Mouse (Mus musculus): ENCODE measurements around the gene Nlgn3. TPM values are rescaled to one million over a fixed set of nuclear protein-coding genes. Genes with fewer than 3 reads are reported as not detected.
"Not testable (repeated sequence)": the region's sequence is repeated elsewhere in the genome, so short reads cannot be mapped to it uniquely, and the experiment has no call there.

Gene Nlgn3
- total RNA-seq, 1 experiment from 2014 or later = 15.0 TPM

- no peak for DNase-seq
These were observed 1.6 kb downstream of the Nlgn3 start for GRCm38 (mm10) chrX:101300427-101301030.

GRCm38 (mm10) chrX:101301654-101302053 lies 2.7 kb downstream of the Nlgn3 start:
- DNase-seq = no peak

- DNase-seq = no peak
These were observed 5.7 kb downstream of the Nlgn3 start for GRCm38 (mm10) chrX:101304646-101305045.

GRCm38 (mm10) chrX:101309299-101309698 lies 10.3 kb downstream of the Nlgn3 start:
- DNase-seq = no peak

- DNase-seq = no peak
These were observed 14.8 kb downstream of the Nlgn3 start for GRCm38 (mm10) chrX:101313625-101314359.

- no peak for DNase-seq
These were observed 20.8 kb downstream of the Nlgn3 start for GRCm38 (mm10) chrX:101319775-101320174.

- DNase-seq = no peak
These were observed 27.3 kb downstream of the Nlgn3 start for GRCm38 (mm10) chrX:101325989-101326899.

- peak; percentile 28 for DNase-seq
These were observed 30.5 kb downstream of the Nlgn3 start for GRCm38 (mm10) chrX:101329372-101330028.

GRCm38 (mm10) chrX:101332031-101332374 lies 33.0 kb downstream of the Nlgn3 start:
- DNase-seq = no peak

GRCm38 (mm10) chrX:101332375-101333211 lies 33.6 kb downstream of the Nlgn3 start:
- peak; percentile 77 for DNase-seq

- DNase-seq = no peak
These were observed 35.6 kb downstream of the Nlgn3 start for GRCm38 (mm10) chrX:101334606-101335005.

- DNase-seq = no peak
These were observed 39.7 kb downstream of the Nlgn3 start for GRCm38 (mm10) chrX:101338666-101339065.

GRCm38 (mm10) chrX:101342837-101343236 lies 43.9 kb downstream of the Nlgn3 start:
- DNase-seq = not testable (repeated sequence)

GRCm38 (mm10) chrX:101345456-101345855 lies 46.5 kb downstream of the Nlgn3 start:
- no peak for DNase-seq

GRCm38 (mm10) chrX:101346475-101346874 lies 47.5 kb downstream of the Nlgn3 start:
- DNase-seq = no peak

- no peak for DNase-seq
These were observed 52.2 kb downstream of the Nlgn3 start for GRCm38 (mm10) chrX:101351188-101351587.

GRCm38 (mm10) chrX:101358902-101359301 lies 59.9 kb downstream of the Nlgn3 start:
- not testable (repeated sequence) for DNase-seq

- no peak for DNase-seq
These were observed 70.0 kb downstream of the Nlgn3 start for GRCm38 (mm10) chrX:101369001-101369400.

- no peak for DNase-seq
These were observed 71.6 kb downstream of the Nlgn3 start for GRCm38 (mm10) chrX:101370573-101370972.

GRCm38 (mm10) chrX:101372946-101373345 lies 74.0 kb downstream of the Nlgn3 start:
- no peak for DNase-seq

All from adrenal gland, postnatal 25 days (tissue).